Mouse (Mus musculus) adrenal gland, postnatal 14 days (tissue): ENCODE results near the gene Inafm2. TPM values are rescaled to one million over a fixed set of nuclear protein-coding genes. Genes with fewer than 3 reads are reported as not detected.

Experiments
- DNase-seq: peaks from one replicate; pipeline ENCODE4 v3.0.0; 2021; ENCODE audit warnings: mixed read lengths
- total RNA-seq: library from RNA; stranded (reverse); gene quantifications from 2 replicates; pipeline ENCODE4 v1.2.3, GENCODE M21; 2021

Inafm2 gene
- total RNA-seq, 1 experiment from 2014 or later: 30.0 TPM

GRCm38 (mm10) chr2:118756103-118756502, 10.5 kb downstream of the Inafm2 start:
- no peak for DNase-seq

GRCm38 (mm10) chr2:118759828-118760227, 14.3 kb downstream of the Inafm2 start:
- peak; percentile 57 for DNase-seq

- DNase-seq: no peak
Observed at GRCm38 (mm10) chr2:118760311-118761025, 14.9 kb downstream of the Inafm2 start.

- DNase-seq: no peak
Observed at GRCm38 (mm10) chr2:118761358-118761757, 15.8 kb downstream of the Inafm2 start.

GRCm38 (mm10) chr2:118761906-118762783, 16.6 kb downstream of the Inafm2 start, which contains the start of gene Ccdc9b:
TSS of gene Ccdc9b (minus strand) at chr2:118762661.
- peak; percentile 96 for DNase-seq

- no peak for DNase-seq
Observed at GRCm38 (mm10) chr2:118762784-118763148, 17.2 kb downstream of the Inafm2 start.

GRCm38 (mm10) chr2:118763469-118763868, 17.9 kb downstream of the Inafm2 start:
- DNase-seq: peak; percentile 47

- peak; percentile 68 for DNase-seq
Observed at GRCm38 (mm10) chr2:118764094-118764831, 18.7 kb downstream of the Inafm2 start.

- no peak for DNase-seq
Observed at GRCm38 (mm10) chr2:118764875-118765274, 19.3 kb downstream of the Inafm2 start.

GRCm38 (mm10) chr2:118766041-118767033, 20.8 kb downstream of the Inafm2 start:
- DNase-seq: no peak

GRCm38 (mm10) chr2:118772158-118772874, 26.8 kb downstream of the Inafm2 start, which contains the start of gene Phgr1:
TSS of gene Phgr1 (plus strand) at chr2:118772769.
- no peak for DNase-seq

GRCm38 (mm10) chr2:118774536-118774935, 29.0 kb downstream of the Inafm2 start:
- no peak for DNase-seq

- DNase-seq: no peak
Observed at GRCm38 (mm10) chr2:118775396-118775795, 29.8 kb downstream of the Inafm2 start.

- no peak for DNase-seq
Observed at GRCm38 (mm10) chr2:118775846-118776245, 30.3 kb downstream of the Inafm2 start.

GRCm38 (mm10) chr2:118776295-118776694, 30.7 kb downstream of the Inafm2 start:
- DNase-seq: no peak

- DNase-seq: no peak
Observed at GRCm38 (mm10) chr2:118778418-118778817, 32.9 kb downstream of the Inafm2 start.

GRCm38 (mm10) chr2:118779065-118779464, 33.5 kb downstream of the Inafm2 start:
- no peak for DNase-seq

- peak; percentile 97 for DNase-seq
Observed at GRCm38 (mm10) chr2:118779504-118780480, 34.2 kb downstream of the Inafm2 start, which contains the start of gene Disp2. TSS of gene Disp2 (plus strand) at chr2:118779719.

- no peak for DNase-seq
Observed at GRCm38 (mm10) chr2:118781115-118781514, 35.6 kb downstream of the Inafm2 start.
